Mouse (Mus musculus): ENCODE measurements around the gene Pdpk1.

- no peak for TF ChIP-seq POLR2A (IDR thresholded peaks at IDR 0.05; ENCODE audit: insufficient read depth, low read depth, low read length)
- no peak for TF ChIP-seq CTCF (IDR thresholded peaks at IDR 0.05; ENCODE audit: insufficient read depth, low read depth, low read length)
These were observed 17.3 kb upstream of the Pdpk1 start for GRCm38 (mm10) chr17:24167891-24168505.
